Mouse (Mus musculus) ES-Bruce4 (cell line): ENCODE data around the gene Doc2b. TPM values are rescaled to one million over a fixed set of nuclear protein-coding genes. Genes with fewer than 3 reads are reported as not detected.

Experiments
- H3K27ac ChIP-seq: 2 replicates; pipeline ENCODE4 v1.5.1; 2012; ENCODE audit warnings: low read length, inconsistent platforms; ENCODE audit not compliant: insufficient read depth
- H3K27me3 ChIP-seq: 2 replicates; pipeline ENCODE4 v1.6.1; 2012; ENCODE audit warnings: mild to moderate bottlenecking, low read length, inconsistent platforms; ENCODE audit not compliant: control insufficient read depth, poor library complexity, insufficient read depth, severe bottlenecking
- H3K36me3 ChIP-seq: 2 replicates; pipeline ENCODE4 v1.6.1; 2012; ENCODE audit warnings: inconsistent platforms, mild to moderate bottlenecking, low read length, moderate library complexity; ENCODE audit not compliant: control insufficient read depth, poor library complexity, insufficient read depth, severe bottlenecking
- H3K4me1 ChIP-seq: one replicate; pipeline ENCODE4 v1.8.1; 2011; ENCODE audit warnings: low read length; ENCODE audit not compliant: control insufficient read depth, insufficient read depth
- H3K4me3 ChIP-seq: 2 replicates; pipeline ENCODE4 v1.5.1; 2011; ENCODE audit warnings: low read depth, mild to moderate bottlenecking, low read length
- H3K9ac ChIP-seq: 2 replicates; pipeline ENCODE4 v1.6.1; 2012; ENCODE audit warnings: low read depth, mild to moderate bottlenecking, inconsistent platforms; ENCODE audit not compliant: poor library complexity, severe bottlenecking
- H3K9me3 ChIP-seq: replicated peaks from 2 replicates; pipeline ENCODE4 v1.6.1; 2012; ENCODE audit warnings: mild to moderate bottlenecking, low read length, inconsistent platforms; ENCODE audit not compliant: control insufficient read depth, poor library complexity, insufficient read depth, severe bottlenecking
- CTCF ChIP-seq: IDR thresholded peaks from one replicate; pipeline ENCODE4 v1.8.1; 2011; ENCODE audit warnings: low read depth, low read length
- EP300 ChIP-seq: IDR thresholded peaks from 2 replicates; pipeline ENCODE4 v1.6.1; 2011; ENCODE audit warnings: low read depth, low read length; ENCODE audit not compliant: insufficient read depth
- POLR2A ChIP-seq: IDR thresholded peaks from one replicate; pipeline ENCODE4 v1.8.1; 2011; ENCODE audit warnings: low read length; ENCODE audit not compliant: insufficient read depth
- polyA plus RNA-seq: library from polyadenylated mRNA; stranded (reverse); fragments of >200 nt; gene quantifications from 2 replicates; pipeline ENCODE4 v1.2.4, GENCODE M21; 2011; ENCODE audit warnings: low read depth; ENCODE audit not compliant: missing spikeins, insufficient read depth, insufficient read length

The Doc2b gene
- polyA plus RNA-seq, 1 experiment: 0.22 TPM

- Histone ChIP-seq H3K27me3 (no peaks in the 10 kb centered on the region), H3K9me3 (no peaks in the 10 kb centered on the region), H3K4me3 (no peak overlapping the region), H3K4me1 (no peaks in the 10 kb centered on the region), H3K9ac (no peak overlapping the region), H3K27ac (no peak overlapping the region), H3K36me3 (no peaks in the 10 kb centered on the region)
- TF ChIP-seq CTCF (peak; percentile 86), EP300 (no peak)
These were observed 13.9 kb downstream of the Doc2b start for GRCm38 (mm10) chr11:75781919-75782318.

GRCm38 (mm10) chr11:75775919-75776318 is 19.9 kb downstream of the Doc2b start:
- H3K9ac ChIP-seq: no peak overlapping the region

GRCm38 (mm10) chr11:75772562-75772961 is 23.3 kb downstream of the Doc2b start:
- no peak for TF ChIP-seq CTCF
- no peak for TF ChIP-seq POLR2A
- no peak for TF ChIP-seq EP300
- H3K36me3 ChIP-seq: peaks cover 3% of the 10 kb centered on the region; the same call in 1 of the 2 replicates
- no peak overlapping the region for H3K4me3 ChIP-seq
- no peak overlapping the region for H3K9ac ChIP-seq
- no peaks in the 10 kb centered on the region for H3K4me1 ChIP-seq
- H3K27me3 ChIP-seq: no peaks in the 10 kb centered on the region
- no peak overlapping the region for H3K27ac ChIP-seq
- no peaks in the 10 kb centered on the region for H3K9me3 ChIP-seq

More at GRCm38 (mm10) chr11:75775919-75776318, 19.9 kb downstream of the Doc2b start:
- H3K27me3 ChIP-seq: no peaks in the 10 kb centered on the region
- no peak overlapping the region for H3K27ac ChIP-seq
- H3K4me3 ChIP-seq: no peak overlapping the region
- no peaks in the 10 kb centered on the region for H3K36me3 ChIP-seq
- peak; percentile 46 for TF ChIP-seq CTCF
- TF ChIP-seq EP300: no peak
- TF ChIP-seq POLR2A: no peak
- H3K9me3 ChIP-seq: no peaks in the 10 kb centered on the region
- no peaks in the 10 kb centered on the region for H3K4me1 ChIP-seq

- Histone ChIP-seq H3K4me1 (no peaks in the 10 kb centered on the region), H3K9me3 (no peaks in the 10 kb centered on the region), H3K9ac (peak overlapping the region; percentile 43; the same call in 1 of the 2 replicates), H3K27ac (no peak overlapping the region), H3K36me3 (peaks cover 25% of the 10 kb centered on the region), H3K27me3 (no peaks in the 10 kb centered on the region), H3K4me3 (peak overlapping the region; percentile 47; the same call in 1 of the 2 replicates)
- TF ChIP-seq POLR2A: no peak
- peak; percentile 65 for TF ChIP-seq CTCF
These were observed 26.6 kb downstream of the Doc2b start for GRCm38 (mm10) chr11:75769206-75769605.

GRCm38 (mm10) chr11:75768091-75768989 is 27.5 kb downstream of the Doc2b start:
- Histone ChIP-seq H3K4me3 (no peak overlapping the region), H3K36me3 (peaks cover 32% of the 10 kb centered on the region), H3K27ac (no peak overlapping the region), H3K27me3 (no peaks in the 10 kb centered on the region), H3K9ac (no peak overlapping the region), H3K9me3 (no peaks in the 10 kb centered on the region), H3K4me1 (no peaks in the 10 kb centered on the region)
- TF ChIP-seq CTCF (no peak), POLR2A (no peak), EP300 (no peak)

- H3K27me3 ChIP-seq: no peaks in the 10 kb centered on the region
- no peak overlapping the region for H3K9ac ChIP-seq
- no peak overlapping the region for H3K4me3 ChIP-seq
- no peaks in the 10 kb centered on the region for H3K4me1 ChIP-seq
- peak overlapping the region; percentile 60; the same call in 1 of the 2 replicates for H3K27ac ChIP-seq
- H3K9me3 ChIP-seq: no peaks in the 10 kb centered on the region
- TF ChIP-seq EP300: no peak
- no peak for TF ChIP-seq POLR2A
- no peak for TF ChIP-seq CTCF
- peaks cover 34% of the 10 kb centered on the region for H3K36me3 ChIP-seq
These were observed 28.8 kb downstream of the Doc2b start for GRCm38 (mm10) chr11:75767014-75767413.
